Mouse (Mus musculus) forebrain, embryonic 13.5 days (tissue): ENCODE data around the gene Ppil3. TPM values are rescaled to one million over a fixed set of nuclear protein-coding genes. Genes with fewer than 3 reads are reported as not detected.

Experiments used
- polyA plus RNA-seq: library from polyadenylated mRNA; unstranded; fragments of >200 nt; fragmentation: Nextera tagmentation; extraction: Ambion mirVana; gene quantifications from 2 replicates; pipeline ENCODE4 v1.2.1, GENCODE M21; 2015

Gene Ppil3
- polyA plus RNA-seq, 1 experiment from 2014 or later, result 54.2 TPM

Other genes starting within 250 kb of the Ppil3 start
- 0.11 and 0.12 TPM in 2 replicates for gene Aox4, start 235.1 kb downstream of the Ppil3 start, polyA plus RNA-seq
- gene Aox2, start 167.2 kb downstream of the Ppil3 start, polyA plus RNA-seq, result 0.06 TPM in 1 of 2 replicates, not detected in the other
- 441 and 458 TPM in 2 replicates for gene Bzw1, start 52.6 kb downstream of the Ppil3 start, polyA plus RNA-seq
- gene Clk1, start 21.4 kb downstream of the Ppil3 start, polyA plus RNA-seq, result 165 and 177 TPM in 2 replicates
- 64.1 and 64.8 TPM in 2 replicates for gene Nif3l1, start 335 bp downstream of the Ppil3 start, polyA plus RNA-seq
- 34.0 and 40.1 TPM in 2 replicates for gene Orc2, start 59.6 kb upstream of the Ppil3 start, polyA plus RNA-seq
- gene Fam126b, start 140.8 kb upstream of the Ppil3 start, polyA plus RNA-seq, result 10.8 TPM in 2 replicates
- gene Ndufb3, start 140.9 kb upstream of the Ppil3 start, polyA plus RNA-seq, result 187 and 206 TPM in 2 replicates